Mouse (Mus musculus) limb, embryonic 15.5 days (tissue): Measurements from ENCODE around the gene Cfap69. TPM values are rescaled to one million over a fixed set of nuclear protein-coding genes. Genes with fewer than 3 reads are reported as not detected.

Experiments
- ATAC-seq: fragments of 200-750 bp; cut with Nextera tagmentation; 2 replicates; pipeline ENCODE4 v1.8.0; 2017; ENCODE audit warnings: low read depth, moderate TSS enrichment; ENCODE audit not compliant: insufficient number of reproducible peaks, low FRiP score, low TSS enrichment
- H3K27ac ChIP-seq: fragments of 300-500 bp; sonication (generic); 2 replicates; pipeline ENCODE4 v1.5.1; 2015; ENCODE audit warnings: moderate library complexity, mild to moderate bottlenecking, inconsistent platforms
- H3K27me3 ChIP-seq: fragments of 300-500 bp; sonication (generic); 2 replicates; pipeline ENCODE4 v1.6.1; 2015; ENCODE audit warnings: inconsistent platforms
- H3K36me3 ChIP-seq: fragments of 300-500 bp; sonication (generic); 2 replicates; pipeline ENCODE4 v1.6.1; 2015; ENCODE audit warnings: inconsistent platforms
- H3K4me1 ChIP-seq: fragments of 300-500 bp; sonication (generic); 2 replicates; pipeline ENCODE4 v1.6.1; 2015; ENCODE audit warnings: inconsistent platforms
- H3K4me2 ChIP-seq: fragments of 300-500 bp; sonication (generic); 2 replicates; pipeline ENCODE4 v1.6.1; 2015; ENCODE audit warnings: mild to moderate bottlenecking, inconsistent platforms
- H3K4me3 ChIP-seq: fragments of 300-500 bp; sonication (generic); 2 replicates; pipeline ENCODE4 v1.5.1; 2015; ENCODE audit warnings: mild to moderate bottlenecking, inconsistent platforms
- H3K9ac ChIP-seq: fragments of 300-500 bp; sonication (generic); 2 replicates; pipeline ENCODE4 v1.6.1; 2015; ENCODE audit warnings: inconsistent platforms
- H3K9me3 ChIP-seq: fragments of 300-500 bp; sonication (generic); 2 replicates; pipeline ENCODE4 v1.6.1; 2016; ENCODE audit warnings: inconsistent platforms
- WGBS: fragments of 180-500 bp; shearing (Covaris S2); methylation state at CpG from one replicate; pipeline ENCODE4 v1.1.7; 2015; 5-methylcytosine and 5-hydroxymethylcytosine counted together
- polyA plus RNA-seq: library from polyadenylated mRNA; unstranded; fragments of >200 nt; fragmentation: Nextera tagmentation; extraction: Ambion mirVana; gene quantifications from 2 replicates; pipeline ENCODE4 v1.2.1, GENCODE M21; 2015

The Cfap69 gene
- polyA plus RNA-seq, 1 experiment from 2014 or later, result 1.9 TPM

GRCm38 (mm10) chr5:5648817-5649569 lies 15.0 kb downstream of the Cfap69 start:
- H3K9me3 ChIP-seq, result no peaks in the 10 kb centered on the region
- H3K27me3 ChIP-seq, result no peaks in the 10 kb centered on the region
- 59% methylated on average over 6 of the region's 6 CpGs for WGBS
- no peak for ATAC-seq
- H3K36me3 ChIP-seq, result no peaks in the 10 kb centered on the region
- H3K4me2 ChIP-seq, result no peak overlapping the region
- no peak overlapping the region for H3K9ac ChIP-seq
- H3K4me1 ChIP-seq, result no peaks in the 10 kb centered on the region
- H3K4me3 ChIP-seq, result no peak overlapping the region
- no peak overlapping the region for H3K27ac ChIP-seq

DNA sequence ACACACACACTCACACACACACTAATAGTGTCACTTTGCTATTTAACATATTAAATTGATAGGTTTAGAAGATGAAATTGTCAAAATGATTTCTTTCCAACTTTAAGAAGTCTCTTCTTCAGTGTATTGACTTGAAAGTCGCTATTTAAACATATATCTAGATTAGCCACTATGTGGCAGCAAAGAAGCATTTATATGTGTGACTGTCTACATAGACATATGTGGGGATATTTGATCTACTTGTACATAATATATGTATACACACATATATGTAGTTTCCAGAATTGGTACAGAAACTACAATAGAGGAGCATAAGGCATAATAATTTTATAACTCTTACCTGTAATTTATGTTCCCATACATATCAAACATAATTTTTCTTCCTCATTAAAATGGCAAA lies 17.9 kb downstream of the Cfap69 start:
- WGBS, result 2% methylated on average over 1 of the region's 1 CpGs
- Histone ChIP-seq H3K9me3 (no peaks in the 10 kb centered on the region), H3K36me3 (no peaks in the 10 kb centered on the region), H3K4me2 (no peak overlapping the region), H3K9ac (no peak overlapping the region), H3K27me3 (no peaks in the 10 kb centered on the region), H3K27ac (no peak overlapping the region), H3K4me3 (no peak overlapping the region), H3K4me1 (no peaks in the 10 kb centered on the region)
- ATAC-seq, result no peak

- Histone ChIP-seq H3K9ac (no peak overlapping the region), H3K36me3 (no peaks in the 10 kb centered on the region), H3K4me2 (no peak overlapping the region), H3K9me3 (no peaks in the 10 kb centered on the region), H3K27ac (no peak overlapping the region), H3K4me1 (no peaks in the 10 kb centered on the region), H3K27me3 (no peaks in the 10 kb centered on the region), H3K4me3 (no peak overlapping the region)
- ATAC-seq, result no peak
- 46% methylated on average over 2 of the region's 2 CpGs for WGBS
These were observed 25.5 kb downstream of the Cfap69 start for GRCm38 (mm10) chr5:5638496-5638895.

- Histone ChIP-seq H3K4me1 (no peaks in the 10 kb centered on the region), H3K4me2 (no peak overlapping the region), H3K9me3 (no peaks in the 10 kb centered on the region)
These were observed 38.5 kb downstream of the Cfap69 start for GRCm38 (mm10) chr5:5625491-5625890.

GRCm38 (mm10) chr5:5618329-5618728 lies 45.7 kb downstream of the Cfap69 start:
- Histone ChIP-seq H3K27me3 (no peaks in the 10 kb centered on the region), H3K36me3 (no peaks in the 10 kb centered on the region), H3K9me3 (no peaks in the 10 kb centered on the region), H3K4me2 (no peak overlapping the region), H3K27ac (no peak overlapping the region), H3K4me1 (no peaks in the 10 kb centered on the region), H3K4me3 (no peak overlapping the region), H3K9ac (no peak overlapping the region)
- WGBS, result 49% methylated on average over 4 of the region's 4 CpGs
- no peak for ATAC-seq

More at GRCm38 (mm10) chr5:5625491-5625890, 38.5 kb downstream of the Cfap69 start:
- no peaks in the 10 kb centered on the region for H3K27me3 ChIP-seq
- 42% methylated on average over 3 of the region's 3 CpGs for WGBS
- no peak overlapping the region for H3K9ac ChIP-seq
- H3K36me3 ChIP-seq, result no peaks in the 10 kb centered on the region
- no peak overlapping the region for H3K27ac ChIP-seq
- ATAC-seq, result no peak
- no peak overlapping the region for H3K4me3 ChIP-seq

DNA sequence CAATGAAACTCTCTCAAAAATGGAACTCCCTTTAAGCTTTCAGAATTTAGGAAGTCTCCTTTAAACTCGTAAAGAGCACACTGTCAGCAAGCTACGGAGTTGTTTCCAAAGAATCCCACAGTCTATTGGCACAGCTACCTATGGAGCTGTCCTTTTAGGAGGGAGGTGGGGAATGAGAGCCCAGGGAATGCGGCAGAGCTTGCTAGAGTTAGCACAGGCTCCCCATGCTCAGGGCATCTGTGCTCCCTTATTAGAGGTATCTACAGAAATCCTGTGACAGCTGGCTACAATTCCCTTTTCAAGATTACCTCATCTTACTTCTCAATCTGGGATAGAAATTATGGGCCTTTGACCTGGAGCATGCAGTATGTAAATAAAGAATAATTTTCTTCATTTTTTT lies 53.5 kb downstream of the Cfap69 start:
- Histone ChIP-seq H3K9ac (no peak overlapping the region), H3K4me2 (no peak overlapping the region), H3K36me3 (no peaks in the 10 kb centered on the region), H3K9me3 (no peaks in the 10 kb centered on the region), H3K27ac (no peak overlapping the region), H3K4me1 (no peaks in the 10 kb centered on the region), H3K27me3 (no peaks in the 10 kb centered on the region), H3K4me3 (no peak overlapping the region)
- ATAC-seq, result no peak
- WGBS, result 41% methylated on average over 3 of the region's 3 CpGs

- Histone ChIP-seq H3K27me3 (no peaks in the 10 kb centered on the region), H3K9ac (no peak overlapping the region), H3K4me2 (no peak overlapping the region), H3K27ac (no peak overlapping the region), H3K4me1 (no peaks in the 10 kb centered on the region), H3K9me3 (no peaks in the 10 kb centered on the region), H3K36me3 (no peaks in the 10 kb centered on the region), H3K4me3 (no peak overlapping the region)
- no peak for ATAC-seq
- WGBS, result 84% methylated on average over 3 of the region's 3 CpGs
These were observed 76.4 kb downstream of the Cfap69 start for GRCm38 (mm10) chr5:5587686-5588085.

DNA sequence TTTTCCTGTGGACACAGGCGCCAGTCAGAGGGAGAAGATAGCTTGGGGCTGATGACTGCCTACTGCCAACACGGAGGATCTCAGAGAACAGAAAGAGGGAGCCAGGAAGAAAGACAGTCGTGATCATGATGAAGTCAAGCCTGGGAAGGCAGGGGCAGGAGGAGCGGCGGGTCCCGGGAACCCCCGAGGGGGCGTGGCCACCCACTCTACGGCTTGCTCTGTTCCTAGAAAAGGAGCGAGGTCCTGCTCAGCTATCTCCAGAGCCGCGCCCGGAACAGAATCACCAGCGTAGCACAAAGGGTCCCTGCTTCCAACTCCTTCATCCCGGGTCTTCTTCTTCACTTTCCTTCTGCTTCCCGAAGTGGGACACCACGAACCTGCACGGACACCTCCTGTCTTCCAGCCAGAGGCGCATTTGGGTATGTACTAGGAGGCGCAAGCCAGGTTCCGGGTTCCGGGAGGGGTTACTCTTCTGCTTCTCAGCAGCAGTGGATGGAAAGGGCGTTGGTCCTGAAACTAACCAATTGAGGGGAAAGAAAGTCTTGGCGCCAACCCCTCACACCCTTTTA lies 90.2 kb downstream of the Cfap69 start, which contains the start of gene Gm8773:
Gm8773 (plus strand) TSS at position 51 of the 569 bp plus-strand sequence.
- 0 out of 2 replicates have a peak, but pooled peaks have one; percentile 44 for ATAC-seq
- WGBS, result 1% methylated on average over 24 of the region's 24 CpGs
- H3K4me2 ChIP-seq, result peak within 1 kb of the TSS; percentile 87
- no peak within 1 kb of the TSS for H3K27ac ChIP-seq
- H3K4me3 ChIP-seq, result peak within 1 kb of the TSS; percentile 49
- H3K9me3 ChIP-seq, result no peaks in the 10 kb centered on the region
- 0 out of 2 replicates have a peak, but pooled peaks cover 3% of the 10 kb centered on the region for H3K4me1 ChIP-seq
- H3K9ac ChIP-seq, result peak within 1 kb of the TSS; percentile 33; the same call in 1 of the 2 replicates
- H3K27me3 ChIP-seq, result peaks cover 17% of the 10 kb centered on the region
- H3K36me3 ChIP-seq, result no peaks in the 10 kb centered on the region

DNA sequence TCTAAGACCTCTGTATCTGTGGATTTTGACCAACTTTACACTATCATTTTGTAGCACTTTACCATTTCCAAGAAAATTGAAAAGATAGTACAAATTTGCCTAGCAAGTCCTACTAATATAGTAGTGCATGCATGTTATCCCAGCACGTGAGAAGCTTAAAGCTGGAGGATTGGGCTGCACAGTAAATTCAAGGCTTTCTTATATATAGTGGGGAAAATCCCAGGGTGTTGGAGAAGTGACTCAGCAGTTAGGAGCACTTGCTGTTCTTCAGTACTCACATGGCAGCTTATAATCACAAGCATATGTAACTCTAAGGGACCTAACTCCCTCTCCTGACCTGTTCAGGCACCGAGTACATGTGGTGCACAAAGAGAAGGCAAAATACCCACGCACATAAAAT lies 101.6 kb downstream of the Cfap69 start:
- H3K9ac ChIP-seq, result no peak overlapping the region
- WGBS, result 55% methylated on average over 3 of the region's 3 CpGs
- ATAC-seq, result no peak
- H3K36me3 ChIP-seq, result no peaks in the 10 kb centered on the region
- H3K9me3 ChIP-seq, result no peaks in the 10 kb centered on the region
- no peak overlapping the region for H3K4me2 ChIP-seq
- H3K4me1 ChIP-seq, result peaks cover 8% of the 10 kb centered on the region
- no peak overlapping the region for H3K4me3 ChIP-seq
- H3K27ac ChIP-seq, result no peak overlapping the region
- no peaks in the 10 kb centered on the region for H3K27me3 ChIP-seq

DNA sequence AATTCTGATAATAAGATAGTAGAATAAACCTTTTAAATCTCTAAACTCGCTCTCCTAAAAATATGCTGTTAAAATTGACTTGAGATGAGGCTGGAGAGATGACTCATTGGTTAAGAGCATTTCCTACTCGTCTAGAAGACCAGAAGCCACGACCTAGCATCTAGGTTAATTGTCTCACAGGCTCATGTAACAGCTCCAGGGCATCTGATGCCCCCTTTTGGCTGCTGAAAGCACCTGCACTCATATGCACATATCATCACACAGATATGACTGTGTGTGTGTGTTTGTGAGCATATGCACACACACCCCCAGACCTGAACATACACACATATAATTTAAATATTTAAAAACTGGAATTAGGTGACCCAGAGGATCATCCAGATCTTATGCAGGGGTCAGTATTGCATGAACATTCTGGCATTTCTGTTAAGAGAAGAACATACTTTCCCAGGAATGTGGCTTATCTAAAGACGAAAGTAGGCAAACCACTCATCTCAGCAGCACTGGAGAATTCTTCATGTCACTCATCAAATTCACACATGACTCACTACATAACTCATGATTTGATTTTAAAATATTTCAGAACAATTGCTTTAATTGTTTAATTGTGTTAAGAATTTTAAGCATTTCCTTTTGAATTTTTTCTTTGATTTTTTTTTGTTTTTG lies 102.9 kb downstream of the Cfap69 start:
- no peak overlapping the region for H3K4me3 ChIP-seq
- H3K9ac ChIP-seq, result no peak overlapping the region
- ATAC-seq, result no peak
- H3K27ac ChIP-seq, result no peak overlapping the region
- 65% methylated on average over 4 of the region's 4 CpGs for WGBS
- H3K27me3 ChIP-seq, result no peaks in the 10 kb centered on the region
- no peaks in the 10 kb centered on the region for H3K36me3 ChIP-seq
- H3K4me1 ChIP-seq, result peaks cover 8% of the 10 kb centered on the region
- no peaks in the 10 kb centered on the region for H3K9me3 ChIP-seq
- no peak overlapping the region for H3K4me2 ChIP-seq

- peaks cover 4% of the 10 kb centered on the region for H3K36me3 ChIP-seq
- H3K27ac ChIP-seq, result peak overlapping the region; percentile 81
- peak overlapping the region; percentile 52 for H3K4me2 ChIP-seq
- H3K27me3 ChIP-seq, result no peaks in the 10 kb centered on the region
- peak overlapping the region; percentile 73 for H3K4me3 ChIP-seq
- peak overlapping the region; percentile 71 for H3K9ac ChIP-seq
- 38% methylated on average over 8 of the region's 8 CpGs for WGBS
- no peak for ATAC-seq
- H3K4me1 ChIP-seq, result peaks cover 8% of the 10 kb centered on the region
- H3K9me3 ChIP-seq, result no peaks in the 10 kb centered on the region
These were observed 104.2 kb downstream of the Cfap69 start for GRCm38 (mm10) chr5:5559798-5560197.
